Mouse (Mus musculus): ENCODE measurements around the gene Rnf10.

The Rnf10 gene

GRCm38 (mm10) chr5:115275998-115276397 lies 3.3 kb upstream of the Rnf10 start:
- DNase-seq (ENCODE audit: low read depth, low spot score): no peak

- no peak for DNase-seq (ENCODE audit: low read depth, low spot score)
Observed at GRCm38 (mm10) chr5:115274771-115275170, 2.1 kb upstream of the Rnf10 start.

GRCm38 (mm10) chr5:115274353-115274752 lies 1.7 kb upstream of the Rnf10 start:
- no peak for DNase-seq (ENCODE audit: low read depth, low spot score)

- no peak for DNase-seq (ENCODE audit: low read depth, low spot score)
Observed at GRCm38 (mm10) chr5:115273549-115274135, 944 bp upstream of the Rnf10 start.

- no peak for DNase-seq (ENCODE audit: low read depth, low spot score)
Observed at GRCm38 (mm10) chr5:115271931-115272811, 527 bp downstream of the Rnf10 start.

GRCm38 (mm10) chr5:115269969-115270368 lies 2.7 kb downstream of the Rnf10 start:
- no peak for DNase-seq (ENCODE audit: low read depth, low spot score)

GRCm38 (mm10) chr5:115268266-115268665 lies 4.4 kb downstream of the Rnf10 start:
- DNase-seq (ENCODE audit: low read depth, low spot score): no peak

- no peak for DNase-seq (ENCODE audit: low read depth, low spot score)
Observed at GRCm38 (mm10) chr5:115267469-115268045, 5.1 kb downstream of the Rnf10 start.

GRCm38 (mm10) chr5:115266787-115267468 lies 5.8 kb downstream of the Rnf10 start:
- no peak for DNase-seq (ENCODE audit: low read depth, low spot score)

- no peak for DNase-seq (ENCODE audit: low read depth, low spot score)
Observed at GRCm38 (mm10) chr5:115266340-115266739, 6.4 kb downstream of the Rnf10 start.

GRCm38 (mm10) chr5:115262502-115263291 lies 10.0 kb downstream of the Rnf10 start:
- no peak for DNase-seq (ENCODE audit: low read depth, low spot score)

GRCm38 (mm10) chr5:115261880-115262279 lies 10.8 kb downstream of the Rnf10 start:
- no peak for DNase-seq (ENCODE audit: low read depth, low spot score)

GRCm38 (mm10) chr5:115261141-115261540 lies 11.6 kb downstream of the Rnf10 start:
- DNase-seq (ENCODE audit: low read depth, low spot score): no peak

- DNase-seq (ENCODE audit: low read depth, low spot score): no peak
Observed at GRCm38 (mm10) chr5:115260356-115260755, 12.3 kb downstream of the Rnf10 start.

- DNase-seq (ENCODE audit: low read depth, low spot score): no peak
Observed at GRCm38 (mm10) chr5:115256909-115257546, 15.7 kb downstream of the Rnf10 start.

- DNase-seq (ENCODE audit: low read depth, low spot score): no peak
Observed at GRCm38 (mm10) chr5:115255472-115255871, 17.2 kb downstream of the Rnf10 start.

- no peak for DNase-seq (ENCODE audit: low read depth, low spot score)
Observed at GRCm38 (mm10) chr5:115240191-115240590, 32.5 kb downstream of the Rnf10 start.

GRCm38 (mm10) chr5:115238729-115239195 lies 33.9 kb downstream of the Rnf10 start:
- no peak for DNase-seq (ENCODE audit: low read depth, low spot score)

- DNase-seq (ENCODE audit: low read depth, low spot score): peak; percentile 81
Observed at GRCm38 (mm10) chr5:115237803-115238728, 34.6 kb downstream of the Rnf10 start.
